Mouse (Mus musculus) megakaryocyte, embryonic 14.5 days (primary cell): ENCODE data around the gene Cd27. TPM values are rescaled to one million over a fixed set of nuclear protein-coding genes. Genes with fewer than 3 reads are reported as not detected.
"Not testable (repeated sequence)": the region's sequence is repeated elsewhere in the genome, so short reads cannot be mapped to it uniquely, and the experiment has no call there.

Experiments used
- H3K27me3 ChIP-seq: replicated peaks from 2 replicates; pipeline ENCODE3; 2012; ENCODE audit warnings: inconsistent platforms
- H3K36me3 ChIP-seq: replicated peaks from 2 replicates; pipeline ENCODE3; 2012; ENCODE audit warnings: low read length, inconsistent platforms, mixed read lengths
- H3K4me1 ChIP-seq: 2 replicates; pipeline ENCODE4 v1.6.1; 2012; ENCODE audit warnings: inconsistent platforms
- H3K4me3 ChIP-seq: replicated peaks from 2 replicates; pipeline ENCODE3; 2012; ENCODE audit warnings: moderate library complexity, mild to moderate bottlenecking, inconsistent platforms
- H3K9me3 ChIP-seq: 2 replicates; pipeline ENCODE4 v1.6.1; 2012; ENCODE audit warnings: inconsistent platforms
- FLI1 ChIP-seq: IDR thresholded peaks from 2 replicates; pipeline ENCODE4 v1.6.1; 2012; ENCODE audit warnings: low read length, inconsistent platforms, mixed read lengths
- GATA1 ChIP-seq: IDR thresholded peaks from 3 replicates; pipeline ENCODE4 v1.6.1; 2012; ENCODE audit warnings: mixed read lengths, low read length, inconsistent platforms, borderline replicate concordance
- polyA plus RNA-seq: library from polyadenylated mRNA; stranded (reverse); fragments of >175 nt; gene quantifications from 2 replicates; pipeline ENCODE4 v1.2.3, GENCODE M21; 2012; ENCODE audit warnings: low replicate concordance; ENCODE audit not compliant: insufficient read depth

The Cd27 gene
- polyA plus RNA-seq: 1.3 TPM in 1 of 2 replicates, not detected in the other

DNA sequence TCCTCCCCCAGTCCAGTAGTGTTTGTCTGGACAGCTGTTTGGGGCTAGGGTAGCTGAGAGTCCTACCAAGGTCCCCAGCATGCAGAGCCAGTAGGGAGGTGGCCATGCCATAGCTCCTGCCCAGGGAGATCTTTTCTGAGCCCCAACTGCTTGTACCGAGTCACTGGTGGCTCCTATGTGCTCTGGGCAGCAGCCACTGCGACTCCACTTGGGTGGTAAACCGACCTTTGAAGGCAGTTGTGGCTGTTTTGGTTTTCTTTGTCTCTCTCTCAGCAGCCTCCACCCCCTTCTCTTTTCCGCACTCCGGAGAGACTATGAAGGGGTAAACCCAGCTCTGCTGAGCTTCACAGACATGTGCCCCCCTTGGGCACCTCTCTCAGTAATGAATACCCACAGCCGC, at the start of gene Cd27:
TSS of gene Cd27 (minus strand) at position 229 of the 400 bp plus-strand sequence.
- Histone ChIP-seq H3K36me3 (peaks cover 73% of the 10 kb centered on the region), H3K27me3 (no peaks in the 10 kb centered on the region), H3K4me1 (peaks cover 88% of the 10 kb centered on the region), H3K9me3 (0 out of 2 replicates have a peak, but pooled peaks cover 3% of the 10 kb centered on the region), H3K4me3 (peak within 1 kb of the TSS; percentile 17)
- no peak for TF ChIP-seq FLI1
- no peak for TF ChIP-seq GATA1

DNA sequence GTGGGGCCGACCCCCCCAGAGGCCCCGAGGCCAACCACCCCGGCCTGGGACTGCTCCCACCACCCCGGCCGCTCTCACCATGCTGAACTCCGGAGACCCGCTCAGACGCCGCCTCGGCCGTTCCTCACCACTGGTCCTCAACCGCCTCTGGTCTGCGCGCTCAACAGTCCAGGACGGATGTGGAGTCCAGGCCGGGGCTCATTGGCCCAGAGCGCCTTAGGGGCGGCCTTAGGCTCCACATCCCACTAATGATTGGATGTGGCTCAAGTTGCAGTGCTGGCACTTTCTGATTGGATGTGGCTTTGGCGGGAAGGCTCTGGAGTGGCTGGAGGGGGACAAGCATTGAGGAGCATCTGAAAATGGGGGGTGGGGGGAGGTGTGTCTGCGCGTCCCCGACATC, 49.1 kb upstream of the Cd27 start, which contains the start of gene Tuba3a:
TSS of gene Tuba3a (minus strand) at position 153 of the 400 bp plus-strand sequence.
- Histone ChIP-seq H3K27me3 (peaks cover 23% of the 10 kb centered on the region), H3K4me3 (no peak within 1 kb of the TSS), H3K4me1 (no peaks in the 10 kb centered on the region), H3K9me3 (peaks cover 6% of the 10 kb centered on the region), H3K36me3 (no peaks in the 10 kb centered on the region)
- TF ChIP-seq FLI1: no peak
- no peak for TF ChIP-seq GATA1

DNA sequence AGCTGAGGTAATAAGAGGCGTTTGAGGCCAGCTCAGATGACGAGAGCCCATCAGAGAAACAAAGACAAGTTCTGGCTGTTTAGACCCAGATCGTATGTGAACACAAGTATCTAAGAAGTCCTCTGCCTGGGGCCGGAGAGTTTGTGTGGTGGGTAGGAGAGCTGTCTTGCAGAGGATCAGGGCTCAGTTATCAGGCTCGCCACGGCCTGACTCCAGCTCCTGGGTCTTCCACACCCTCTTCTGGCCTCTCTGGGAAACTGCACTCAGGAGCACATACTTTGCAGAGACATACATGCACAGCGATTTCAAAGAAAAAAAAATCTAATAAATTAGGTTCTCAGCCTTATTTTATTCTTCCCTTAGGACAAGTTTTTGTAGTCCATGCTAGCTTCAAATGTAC, 47.9 kb upstream of the Cd27 start:
- H3K4me3 ChIP-seq: no peak overlapping the region
- peaks cover 20% of the 10 kb centered on the region for H3K27me3 ChIP-seq
- TF ChIP-seq FLI1 (no peak), GATA1 (no peak)
- H3K9me3 ChIP-seq: peaks cover 12% of the 10 kb centered on the region
- H3K36me3 ChIP-seq: no peaks in the 10 kb centered on the region
- H3K4me1 ChIP-seq: no peaks in the 10 kb centered on the region

DNA sequence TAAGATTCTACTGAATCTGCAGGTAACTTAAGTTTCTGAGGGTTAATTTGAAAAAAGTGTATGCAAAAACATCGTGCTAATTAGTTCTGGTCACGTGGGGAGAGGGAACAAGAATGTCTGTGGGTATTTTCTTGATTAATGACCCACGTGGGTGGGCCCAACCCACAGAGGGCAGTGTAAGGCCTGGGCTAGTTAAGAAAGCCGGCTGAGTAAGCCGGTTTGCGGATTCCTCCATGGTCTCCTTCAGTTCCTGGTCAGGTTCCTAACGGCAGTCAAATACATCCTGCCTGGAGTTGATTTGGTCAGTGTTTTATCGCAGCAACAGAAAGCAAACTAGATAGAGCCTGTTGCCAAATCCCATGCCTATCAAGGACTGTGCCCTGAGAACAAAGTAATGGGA, 47.4 kb upstream of the Cd27 start:
- no peak overlapping the region for H3K4me3 ChIP-seq
- no peaks in the 10 kb centered on the region for H3K4me1 ChIP-seq
- TF ChIP-seq FLI1 (no peak), GATA1 (no peak)
- H3K36me3 ChIP-seq: no peaks in the 10 kb centered on the region
- peaks cover 20% of the 10 kb centered on the region for H3K27me3 ChIP-seq
- peaks cover 13% of the 10 kb centered on the region for H3K9me3 ChIP-seq

DNA sequence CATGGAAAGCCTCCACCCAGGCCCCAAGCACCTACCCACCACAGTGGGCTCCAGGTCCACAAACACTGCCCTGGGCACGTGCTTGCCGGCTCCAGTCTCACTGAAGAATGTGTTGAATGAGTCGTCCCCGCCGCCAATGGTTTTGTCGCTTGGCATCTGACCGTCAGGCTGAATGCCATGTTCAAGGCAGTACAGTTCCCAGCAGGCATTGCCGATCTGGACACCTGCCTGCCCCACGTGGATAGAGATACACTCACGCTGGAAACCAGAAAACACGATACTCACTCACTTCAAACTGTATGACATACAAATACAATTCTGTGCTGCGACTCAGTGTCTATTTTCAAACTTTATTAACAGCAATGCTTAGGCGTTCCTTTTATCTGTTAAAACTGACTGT, 45.9 kb upstream of the Cd27 start:
- H3K4me1 ChIP-seq, H3K4me3 ChIP-seq, H3K36me3 ChIP-seq: not testable (repeated sequence)
- Histone ChIP-seq H3K27me3 (peaks cover 10% of the 10 kb centered on the region), H3K9me3 (peaks cover 13% of the 10 kb centered on the region)

GRCm38 (mm10) chr6:125279729-125280128, 42.9 kb upstream of the Cd27 start:
- Histone ChIP-seq H3K4me1 (peaks cover 4% of the 10 kb centered on the region), H3K36me3 (no peaks in the 10 kb centered on the region), H3K4me3 (no peak overlapping the region), H3K27me3 (peaks cover 24% of the 10 kb centered on the region), H3K9me3 (peaks cover 11% of the 10 kb centered on the region)
- TF ChIP-seq FLI1: no peak
- TF ChIP-seq GATA1: no peak

- Histone ChIP-seq H3K27me3 (peaks cover 21% of the 10 kb centered on the region), H3K9me3 (peaks cover 4% of the 10 kb centered on the region; the same call in 1 of the 2 replicates), H3K4me1 (peaks cover 31% of the 10 kb centered on the region), H3K4me3 (no peak overlapping the region), H3K36me3 (no peaks in the 10 kb centered on the region)
- TF ChIP-seq GATA1 (no peak), FLI1 (no peak)
Measured at GRCm38 (mm10) chr6:125274841-125275563, 38.2 kb upstream of the Cd27 start.

- no peaks in the 10 kb centered on the region for H3K9me3 ChIP-seq
- peaks cover 14% of the 10 kb centered on the region for H3K27me3 ChIP-seq
- peaks cover 35% of the 10 kb centered on the region for H3K4me1 ChIP-seq
- TF ChIP-seq FLI1 (no peak), GATA1 (no peak)
- no peak overlapping the region for H3K4me3 ChIP-seq
- H3K36me3 ChIP-seq: no peaks in the 10 kb centered on the region
Measured at GRCm38 (mm10) chr6:125272228-125272785, 35.5 kb upstream of the Cd27 start.

- H3K9me3 ChIP-seq: no peaks in the 10 kb centered on the region
- H3K4me3 ChIP-seq: peak overlapping the region; percentile 86
- TF ChIP-seq FLI1 (no peak), GATA1 (no peak)
- H3K27me3 ChIP-seq: peaks cover 7% of the 10 kb centered on the region
- peaks cover 35% of the 10 kb centered on the region for H3K4me1 ChIP-seq
- no peaks in the 10 kb centered on the region for H3K36me3 ChIP-seq
Measured at GRCm38 (mm10) chr6:125271455-125272227, 34.8 kb upstream of the Cd27 start.

GRCm38 (mm10) chr6:125268799-125269198, 32.0 kb upstream of the Cd27 start:
- Histone ChIP-seq H3K4me1 (peaks cover 38% of the 10 kb centered on the region), H3K27me3 (no peaks in the 10 kb centered on the region), H3K4me3 (no peak overlapping the region), H3K9me3 (no peaks in the 10 kb centered on the region), H3K36me3 (no peaks in the 10 kb centered on the region)
- no peak for TF ChIP-seq GATA1
- TF ChIP-seq FLI1: no peak
